Mouse (Mus musculus): ENCODE measurements at regions not wholly inside any gene's neighbourhood (a gene's known extent, or its start where the extent isn't known, plus 50 kb on each side); places are given as distances from the start of the nearest gene placed in this dataset.
"Not testable (repeated sequence)": the region's sequence is repeated elsewhere in the genome, so short reads cannot be mapped to it uniquely, and the experiment has no call there.

DNA sequence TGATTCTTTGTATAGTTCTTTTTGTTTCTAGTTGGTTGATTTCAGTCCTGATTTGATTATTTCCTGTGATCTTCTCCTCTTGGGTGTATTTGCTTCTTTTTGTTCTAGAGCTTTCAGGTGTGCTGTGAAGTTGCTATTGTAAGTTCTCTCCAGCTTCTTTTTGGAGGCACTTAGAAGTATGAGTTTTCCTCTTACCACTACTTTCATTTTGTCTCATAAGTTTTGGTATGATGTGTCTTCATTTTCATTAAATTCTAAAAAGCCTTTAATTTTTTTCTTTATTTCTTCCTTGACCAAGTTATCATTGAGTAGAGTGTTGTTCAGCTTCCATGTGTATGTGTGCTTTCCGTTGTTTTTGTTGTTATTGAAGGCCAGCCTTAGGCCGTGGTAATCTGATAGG is 195.3 kb upstream of the Btg1 start:
- DNase-seq (ENCODE audit: low read depth, low spot score): not testable (repeated sequence)

DNA sequence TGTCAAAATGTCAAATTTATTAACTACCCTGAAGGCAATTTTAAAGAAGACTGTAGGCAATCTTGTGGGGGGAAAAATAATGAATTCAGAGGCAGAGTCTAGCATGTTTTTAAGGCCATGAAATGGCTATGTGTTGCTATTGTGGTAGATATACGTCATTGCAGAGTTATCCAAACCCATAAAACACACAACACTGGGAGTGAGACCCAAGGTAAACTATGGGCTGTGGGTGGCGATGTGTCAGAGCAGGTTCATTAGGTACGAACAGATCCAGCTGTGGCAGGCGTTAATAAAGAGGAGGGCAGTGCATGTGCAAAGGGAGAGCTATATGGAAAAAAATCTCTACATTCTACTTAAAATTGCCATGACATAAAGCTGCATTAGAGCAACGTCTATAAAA is 189.4 kb upstream of the Btg1 start:
- no peak for DNase-seq (ENCODE audit: low read depth, low spot score)

DNA sequence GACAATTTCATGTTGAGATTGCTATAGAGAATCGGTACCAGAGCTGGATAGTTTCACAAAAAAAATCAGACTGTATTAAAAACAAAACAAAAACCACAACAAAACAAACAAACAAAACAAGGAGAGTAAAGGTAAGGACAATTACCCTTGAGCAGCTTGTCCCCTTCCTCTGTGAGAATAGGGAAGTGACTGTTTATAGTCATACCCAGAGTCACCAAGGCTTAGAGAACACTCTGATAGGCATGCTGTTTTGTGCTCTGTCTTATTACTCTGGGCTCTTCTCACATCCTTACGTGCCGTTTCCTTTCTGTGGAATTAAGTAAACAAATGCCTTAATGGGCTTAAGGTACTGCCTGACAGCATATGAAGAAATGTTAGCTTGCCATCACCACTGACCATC is 186.7 kb upstream of the Btg1 start:
- no peak for DNase-seq (ENCODE audit: low read depth, low spot score)

DNA sequence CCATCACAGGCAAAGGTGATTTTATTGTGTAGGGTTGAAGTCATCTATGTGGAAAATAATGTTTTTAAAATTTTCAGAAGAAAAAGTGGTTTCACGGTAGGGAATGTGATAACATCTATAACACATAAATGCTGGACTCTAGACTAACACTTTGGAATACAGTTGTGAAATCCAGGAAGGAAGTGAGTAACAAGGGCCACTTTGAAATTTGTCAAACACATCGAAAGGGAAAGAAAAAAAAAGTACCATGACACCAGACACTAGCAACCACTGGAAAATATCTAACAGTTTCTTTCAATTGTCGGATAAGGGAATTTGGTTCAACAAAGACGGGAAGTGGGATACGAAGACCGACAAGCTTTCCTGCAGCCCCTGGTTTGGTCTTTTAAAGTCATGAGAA is 181.7 kb upstream of the Btg1 start:
- DNase-seq (ENCODE audit: low read depth, low spot score): no peak

DNA sequence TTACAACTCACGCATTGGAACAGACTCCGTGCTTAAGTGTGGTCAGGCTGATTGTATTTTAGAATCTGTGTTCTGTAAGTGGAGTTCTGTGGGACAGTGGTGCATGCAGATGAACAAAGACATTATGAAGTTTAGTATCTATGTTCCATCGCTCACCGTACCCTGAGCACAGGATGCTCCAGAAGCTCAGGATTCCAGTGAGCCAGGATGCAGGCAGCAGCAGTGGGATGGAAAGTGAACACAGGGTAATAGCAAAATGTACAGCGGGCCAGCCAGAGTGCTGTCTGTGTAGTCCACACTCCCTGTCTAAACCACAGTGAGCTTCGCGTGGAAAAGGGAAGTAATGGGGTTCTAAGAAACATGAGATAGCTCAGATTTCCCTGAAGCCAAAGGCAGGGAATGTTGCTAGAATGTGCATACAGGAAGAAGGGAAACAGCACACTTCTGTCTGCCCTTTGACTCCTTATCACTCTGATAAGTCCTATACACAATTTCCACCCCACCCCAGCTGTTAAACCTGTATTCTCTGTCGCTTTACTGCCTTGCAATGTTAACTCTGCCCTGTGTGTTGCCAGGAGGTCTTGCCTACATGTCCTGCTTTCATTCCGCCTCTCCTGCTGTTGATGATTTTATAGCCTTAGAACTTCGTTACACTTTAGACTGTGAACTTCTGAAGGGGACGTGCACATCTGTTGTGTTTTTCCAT is 178.3 kb upstream of the Btg1 start:
- no peak for DNase-seq (ENCODE audit: low read depth, low spot score)

DNA sequence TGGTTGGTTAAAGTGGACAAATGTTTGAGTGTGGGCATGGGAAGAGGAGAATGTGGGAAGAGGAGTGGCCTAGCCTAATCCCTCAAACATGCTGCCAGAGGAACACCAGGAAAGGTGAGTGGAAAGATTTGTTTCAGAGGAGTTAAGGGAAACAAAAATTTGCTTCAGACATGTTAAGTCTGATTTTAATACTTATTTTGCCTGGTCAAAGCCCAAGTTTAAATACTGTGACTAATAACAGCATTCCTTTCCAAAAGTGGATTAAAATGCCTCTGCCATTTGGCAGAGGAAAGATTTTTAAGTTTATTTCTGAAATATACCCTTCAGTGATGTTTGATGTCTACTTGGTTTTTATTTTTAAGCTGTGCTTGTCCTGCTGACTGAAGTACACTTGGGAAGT is 174.6 kb upstream of the Btg1 start:
- DNase-seq (ENCODE audit: low read depth, low spot score): no peak

DNA sequence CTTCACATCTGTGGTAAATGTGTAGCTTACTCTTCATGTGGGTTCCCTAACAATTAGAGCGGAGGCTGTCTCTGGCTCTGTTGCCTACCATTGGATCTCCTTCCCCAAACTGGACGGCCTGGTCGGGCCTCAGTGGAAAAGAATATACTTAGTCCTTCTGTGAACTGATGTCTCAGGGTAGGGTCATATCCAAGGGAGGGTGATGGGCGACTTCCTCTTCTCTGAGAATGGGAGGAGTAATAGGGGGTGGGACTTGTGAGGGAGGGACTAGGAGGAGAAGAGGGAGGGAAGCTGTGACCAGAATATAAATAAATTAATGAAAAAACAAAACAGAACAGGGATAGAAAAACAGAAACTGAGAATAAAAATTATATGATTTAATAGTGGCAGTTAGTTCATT is 166.5 kb upstream of the Btg1 start:
- no peak for DNase-seq (ENCODE audit: low read depth, low spot score)

DNA sequence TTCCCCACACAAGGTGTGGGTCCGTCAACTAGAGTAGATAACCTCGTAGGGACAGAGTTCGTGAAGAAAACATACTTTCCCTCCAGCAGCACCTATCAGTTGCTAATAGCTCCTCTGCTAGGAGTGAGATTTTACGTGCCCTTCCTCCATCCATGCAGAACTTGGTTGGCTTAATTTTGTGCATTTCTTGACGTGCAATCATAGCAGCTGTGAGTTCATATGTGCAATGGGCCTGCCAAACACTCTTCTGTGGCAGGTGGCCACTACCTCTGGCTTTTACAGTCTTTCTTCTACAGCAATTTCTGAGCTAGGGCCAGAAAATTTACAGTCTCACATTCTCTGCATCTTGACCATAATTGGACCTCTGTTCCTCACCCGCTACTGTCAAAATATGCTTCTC is 161.9 kb upstream of the Btg1 start:
- DNase-seq (ENCODE audit: low read depth, low spot score): no peak

DNA sequence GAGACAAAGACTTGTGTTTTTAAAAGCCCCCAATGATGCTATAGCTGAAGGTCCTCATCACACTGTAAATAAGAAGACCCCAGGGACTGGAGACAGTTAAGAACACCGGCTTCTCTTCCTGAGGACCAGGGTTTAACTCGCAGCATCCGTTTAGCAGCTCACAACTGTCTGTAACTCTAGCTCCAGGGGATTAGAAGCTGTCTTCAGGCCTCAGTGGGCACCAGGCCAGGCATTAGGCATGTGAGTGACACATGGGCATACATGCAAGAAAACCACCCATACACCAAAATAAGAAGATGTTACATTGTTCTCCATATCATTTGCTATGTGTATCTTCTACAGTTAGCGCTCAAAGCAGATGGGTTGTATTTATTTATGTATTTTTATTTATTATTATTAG is 158.3 kb upstream of the Btg1 start:
- no peak for DNase-seq (ENCODE audit: low read depth, low spot score)

DNA sequence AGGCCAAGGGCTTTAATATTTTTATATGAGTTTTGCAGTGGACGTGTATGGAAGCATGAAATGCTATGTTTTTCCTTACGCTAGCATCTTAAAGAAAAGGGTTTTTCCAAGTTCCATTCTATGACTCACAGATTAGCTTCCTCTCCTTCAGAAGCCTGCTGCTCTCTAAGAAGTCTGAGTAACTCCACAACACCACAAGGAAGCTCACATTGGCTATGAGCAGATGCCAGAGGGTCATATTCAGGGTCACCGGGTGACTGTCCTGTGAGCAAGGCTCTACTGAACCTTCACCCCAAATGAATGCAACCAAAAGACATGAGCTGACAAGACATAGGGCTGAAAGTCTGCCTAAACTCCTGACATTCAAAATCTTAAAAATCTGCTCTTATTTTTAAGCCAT is 157.6 kb upstream of the Btg1 start:
- no peak for DNase-seq (ENCODE audit: low read depth, low spot score)

DNA sequence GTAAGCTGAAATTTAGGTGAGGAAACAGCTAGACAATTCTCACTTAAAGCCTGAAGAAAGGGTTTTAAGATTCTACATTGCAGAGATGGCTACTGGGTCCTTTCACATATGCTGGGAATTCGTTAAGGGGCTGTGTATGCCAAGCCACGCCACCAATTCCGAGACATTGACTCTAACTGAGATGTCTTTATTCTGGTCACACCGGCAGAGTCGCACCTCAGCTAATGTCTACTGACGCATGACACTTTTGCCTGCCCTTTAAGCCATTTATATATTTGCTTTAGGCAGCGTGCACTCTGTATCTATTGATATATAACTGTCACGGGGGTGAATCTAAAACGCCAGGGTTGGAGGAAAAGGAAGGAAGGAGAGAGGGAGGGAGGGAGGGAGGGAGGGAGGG is 156.7 kb upstream of the Btg1 start:
- no peak for DNase-seq (ENCODE audit: low read depth, low spot score)

DNA sequence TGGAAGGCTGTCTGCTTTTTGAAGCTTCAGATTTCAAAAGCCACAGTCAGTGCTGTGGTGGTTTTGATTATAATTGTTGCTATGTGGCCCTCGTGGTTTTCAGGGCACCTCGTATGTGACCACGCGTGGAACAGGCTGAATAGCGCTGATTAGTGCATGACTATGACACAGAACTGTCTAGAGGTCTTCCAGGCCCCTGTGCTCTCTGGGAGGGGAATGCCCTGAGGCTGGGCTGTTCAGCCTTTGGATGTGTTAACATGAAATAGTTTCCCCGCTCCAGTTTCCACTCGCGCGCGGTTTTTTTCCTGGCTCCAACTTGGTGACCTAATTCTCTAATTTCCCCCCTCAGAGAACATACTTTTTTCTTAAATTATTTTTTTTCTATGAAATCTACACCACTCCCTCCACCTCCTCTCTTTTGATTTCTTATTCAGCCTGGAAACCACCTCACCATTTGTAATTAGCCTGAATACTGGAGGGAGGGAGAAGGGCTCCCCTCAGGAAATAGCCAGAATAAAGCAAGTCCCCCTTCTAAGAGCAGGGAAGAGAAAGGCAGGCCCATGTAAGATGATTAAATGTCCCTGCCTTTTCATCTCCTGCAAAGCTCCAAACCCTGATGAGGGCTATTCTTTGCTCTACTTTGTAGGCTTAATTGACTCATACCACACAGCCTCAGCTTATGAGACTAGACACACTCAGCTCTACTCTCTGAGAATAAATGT is 156.0 kb upstream of the Btg1 start:
- DNase-seq (ENCODE audit: low read depth, low spot score): no peak

DNA sequence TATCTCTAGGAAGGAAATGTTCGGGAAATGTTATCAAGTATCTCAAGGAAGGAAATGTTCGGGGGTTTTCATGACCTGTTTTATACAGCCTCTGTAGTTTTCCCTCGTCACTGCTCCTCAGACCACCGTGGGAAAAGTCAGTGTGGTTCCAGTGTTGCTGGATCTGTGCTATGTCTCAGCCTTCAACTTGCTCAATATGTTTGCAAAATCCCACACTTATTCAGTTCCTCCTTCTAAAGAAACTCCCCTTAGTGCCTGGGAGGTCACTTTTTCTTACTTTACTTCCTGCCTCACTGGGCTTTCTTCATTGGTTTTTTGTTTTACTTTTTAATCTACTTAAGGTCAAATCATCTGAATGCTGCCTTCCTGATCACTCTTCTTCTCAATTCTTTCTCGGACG is 150.8 kb upstream of the Btg1 start:
- DNase-seq (ENCODE audit: low read depth, low spot score): no peak

DNA sequence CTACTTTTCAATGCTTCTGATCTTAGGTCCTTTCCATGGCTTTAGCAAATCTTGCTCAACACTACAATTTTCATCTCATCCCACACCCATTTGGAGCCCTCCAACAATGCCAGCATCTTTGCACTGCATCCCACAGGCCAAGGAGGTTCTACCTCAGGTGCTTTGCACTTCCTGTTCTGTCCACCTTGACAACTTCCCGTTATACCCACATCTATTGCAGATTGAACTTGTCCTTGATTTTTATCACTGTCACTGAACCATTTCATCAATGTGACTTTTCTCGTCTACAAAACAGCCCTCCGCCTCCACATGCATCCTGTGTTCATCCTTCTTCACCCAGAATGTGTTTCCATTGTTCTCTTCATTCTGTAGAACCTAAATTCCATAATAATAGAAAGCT is 150.0 kb upstream of the Btg1 start:
- no peak for DNase-seq (ENCODE audit: low read depth, low spot score)

DNA sequence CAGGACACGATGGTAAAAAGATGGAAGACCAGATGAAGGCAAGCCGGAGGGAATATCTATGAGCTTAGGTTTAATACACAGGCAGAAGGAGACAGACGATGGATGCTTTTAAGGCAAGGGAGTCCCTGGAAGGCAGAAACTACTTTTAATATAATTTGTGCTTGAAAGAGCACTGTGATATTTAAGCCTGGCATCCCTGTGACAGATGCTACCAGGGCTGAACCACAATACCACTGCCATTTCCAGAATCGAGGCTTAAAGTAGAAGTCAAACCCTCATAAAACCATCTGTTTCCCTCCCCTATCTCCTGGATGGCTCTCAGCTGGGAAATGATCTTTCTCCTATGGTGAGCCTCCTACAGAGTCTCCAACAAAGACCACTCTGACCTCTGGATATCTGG is 149.1 kb upstream of the Btg1 start:
- no peak for DNase-seq (ENCODE audit: low read depth, low spot score)

DNA sequence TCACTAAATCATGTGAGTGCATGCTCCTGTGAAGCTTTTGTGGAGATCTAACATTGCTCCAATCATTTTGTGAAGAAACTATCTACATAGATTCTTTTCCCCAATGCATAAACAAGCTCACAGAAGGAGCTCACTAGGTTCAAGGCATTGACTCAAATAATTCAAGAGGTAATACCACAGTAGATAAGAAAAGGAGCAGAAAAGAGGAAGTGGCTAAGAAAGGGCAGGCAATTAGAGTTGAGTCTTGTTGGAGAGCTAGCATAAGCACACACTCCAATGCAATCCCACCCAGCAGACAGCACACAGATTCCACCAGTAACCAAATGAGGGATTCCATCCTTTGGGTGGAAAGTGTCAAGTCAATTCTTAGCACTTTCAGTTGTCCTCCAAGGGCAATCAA is 145.3 kb upstream of the Btg1 start:
- DNase-seq (ENCODE audit: low read depth, low spot score): no peak

DNA sequence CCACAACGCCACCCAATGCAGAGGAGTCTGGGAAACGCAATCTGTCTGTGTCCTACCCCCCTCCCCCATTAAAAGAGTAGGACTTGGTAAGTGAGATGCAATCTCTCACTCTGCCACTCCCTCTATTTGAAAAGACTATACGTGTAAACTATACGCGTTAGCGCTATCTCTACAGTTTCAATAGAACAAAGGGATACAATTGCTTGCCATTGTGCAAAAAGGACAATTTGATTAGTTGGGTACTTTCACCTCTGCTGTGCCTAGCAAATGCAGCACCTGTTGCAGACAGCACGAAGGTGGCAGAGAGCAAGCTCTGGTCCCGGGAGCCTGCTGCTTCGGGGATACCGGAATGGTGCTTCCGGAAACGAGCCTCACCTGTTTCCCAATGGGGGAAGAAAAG is 137.5 kb upstream of the Btg1 start:
- DNase-seq (ENCODE audit: low read depth, low spot score): peak; percentile 16

DNA sequence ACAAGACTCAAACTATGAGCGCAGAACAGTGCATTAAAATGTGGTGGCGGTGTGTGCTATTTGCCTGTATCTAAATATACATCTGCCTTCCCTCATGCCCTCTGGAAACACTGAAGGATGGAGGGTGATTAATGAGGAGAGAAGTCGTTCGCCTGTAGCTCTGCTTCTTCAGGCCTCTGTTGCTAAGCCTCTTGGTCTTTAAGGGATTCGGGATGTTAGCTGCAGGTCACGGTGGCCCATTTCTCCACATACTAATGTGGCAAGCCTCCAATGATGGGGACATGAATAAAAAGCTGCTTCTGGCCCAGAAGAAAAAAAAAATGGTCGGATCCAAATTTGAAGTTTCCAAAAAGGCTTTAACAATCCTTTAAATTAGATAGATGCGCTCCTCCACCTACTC is 137.0 kb upstream of the Btg1 start:
- no peak for DNase-seq (ENCODE audit: low read depth, low spot score)

DNA sequence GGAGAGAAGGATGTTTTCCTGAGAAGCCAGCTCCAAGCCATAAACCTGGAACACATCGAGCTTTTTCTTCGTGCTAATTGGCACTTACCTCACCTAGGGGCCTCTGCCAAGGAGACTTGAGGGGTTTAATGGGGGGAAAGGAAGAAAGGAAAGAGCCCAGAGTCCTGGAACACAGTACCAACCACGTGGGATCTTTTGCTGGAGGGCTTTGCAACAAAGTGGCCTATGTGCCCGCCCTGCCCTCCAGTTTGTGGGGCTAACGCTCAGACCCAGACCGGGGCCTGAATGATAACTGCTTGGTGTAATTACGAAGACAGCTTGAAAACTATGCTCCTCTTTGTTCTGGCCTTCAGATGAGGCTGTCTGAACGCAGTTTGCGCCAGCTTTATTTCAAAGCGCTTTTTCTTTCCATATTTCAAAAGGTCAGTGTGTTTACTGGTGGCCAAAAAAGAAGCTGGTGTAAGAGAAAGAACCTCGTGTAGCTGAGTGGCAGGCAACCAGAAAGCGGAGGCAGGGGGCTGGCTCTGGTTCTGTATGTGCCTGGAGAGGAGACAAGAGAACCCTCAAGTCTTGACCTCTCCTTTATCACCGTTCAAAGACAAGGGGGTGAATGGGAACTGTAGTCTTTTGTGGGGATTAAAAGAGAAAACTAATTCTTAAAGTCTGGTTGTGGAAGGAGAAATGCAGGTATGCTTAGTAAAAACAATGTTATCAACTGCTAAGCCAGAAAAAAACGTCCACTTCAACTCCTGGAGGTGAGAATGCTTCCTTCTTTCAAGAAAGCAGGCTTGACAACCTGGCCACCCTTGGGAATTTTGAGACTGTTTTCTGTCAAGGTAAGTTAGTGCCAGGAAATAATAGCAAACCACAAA is 136.1 kb upstream of the Btg1 start:
- no peak for DNase-seq (ENCODE audit: low read depth, low spot score)

DNA sequence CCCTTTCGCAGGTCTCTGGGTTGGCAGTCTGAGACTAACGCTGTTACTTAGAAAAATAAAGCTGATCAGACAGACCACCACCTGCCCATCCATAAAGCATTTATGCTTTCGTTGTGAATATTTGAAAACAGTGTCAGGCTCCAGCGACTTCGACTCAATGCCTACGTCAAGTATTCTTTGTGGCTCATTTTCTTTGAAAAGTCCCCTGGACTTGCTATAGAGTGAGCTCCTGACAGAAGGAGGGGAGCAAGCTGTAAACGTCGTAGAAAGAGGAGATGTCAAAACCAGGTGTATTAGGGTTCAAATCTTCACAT is 135.5 kb upstream of the Btg1 start:
- no peak for DNase-seq (ENCODE audit: low read depth, low spot score)

DNA sequence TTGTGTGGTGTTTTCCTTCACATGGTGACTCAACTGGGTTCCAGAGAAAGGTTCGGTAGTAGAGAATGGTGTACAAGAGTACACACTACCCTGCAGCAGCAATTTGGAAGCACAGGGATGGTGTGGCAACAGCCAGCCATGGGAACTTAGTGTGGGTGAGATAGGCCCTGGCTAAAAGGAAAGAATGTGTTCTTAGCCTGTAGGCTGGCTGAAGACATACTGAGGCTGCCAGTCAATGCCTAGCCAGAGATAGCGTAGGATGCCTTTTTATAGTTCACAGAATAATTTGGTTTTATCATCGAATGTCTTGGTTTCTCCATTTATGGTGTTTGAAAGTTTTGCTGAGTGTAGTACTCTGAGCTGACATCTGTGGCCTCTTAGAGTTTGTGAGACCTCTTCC is 130.1 kb upstream of the Btg1 start:
- DNase-seq (ENCODE audit: low read depth, low spot score): no peak

DNA sequence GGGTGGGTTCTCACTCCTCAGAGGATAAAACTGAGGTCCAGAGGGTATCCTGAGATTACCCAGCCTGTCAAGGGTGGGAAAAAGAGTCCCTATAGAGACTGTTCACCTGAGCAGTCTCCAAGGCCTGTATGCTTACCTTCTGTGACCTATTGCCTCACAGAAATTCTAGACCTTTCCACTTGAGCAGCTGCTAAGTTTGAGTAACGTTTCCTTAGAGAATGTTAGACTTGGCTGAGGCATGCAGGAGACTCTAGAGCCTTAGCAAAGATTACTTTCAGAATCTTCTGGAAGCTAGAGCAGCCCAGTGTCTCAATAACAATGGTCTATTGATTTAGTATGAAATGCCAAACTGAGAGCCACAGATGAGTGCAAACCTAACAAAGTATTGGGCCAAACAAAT is 123.1 kb upstream of the Btg1 start:
- DNase-seq (ENCODE audit: low read depth, low spot score): no peak

DNA sequence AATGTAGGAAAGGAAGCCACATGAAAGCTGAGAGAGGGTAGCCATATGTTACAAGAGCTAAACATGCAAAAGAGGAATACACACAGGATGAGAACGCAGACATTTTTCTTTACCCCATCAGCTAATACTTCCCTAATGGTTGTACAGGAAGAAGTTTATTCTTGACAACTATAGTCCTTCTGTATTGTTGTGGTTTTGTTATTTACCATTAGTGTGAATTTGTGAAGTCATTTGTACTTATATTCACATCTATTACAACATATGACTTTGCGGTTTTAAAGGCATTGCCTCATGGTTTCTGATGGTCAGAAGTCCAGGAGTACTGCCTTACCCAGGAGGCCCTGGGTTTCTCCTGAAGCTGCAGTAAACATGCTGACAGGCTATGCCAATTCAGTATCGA is 120.1 kb upstream of the Btg1 start:
- no peak for DNase-seq (ENCODE audit: low read depth, low spot score)

All from WW6 (cell line).